Mouse (Mus musculus): ENCODE measurements around the gene Nudt19. TPM values are rescaled to one million over a fixed set of nuclear protein-coding genes. Genes with fewer than 3 reads are reported as not detected.
A peak's percentile ranks its signal among the peaks of the same experiment; 100 is the strongest.

The Nudt19 gene
- polyA plus RNA-seq, 1 experiment from 2014 or later = 113 TPM

- 92% methylated on average over 5 of the region's 5 CpGs for WGBS
- Histone ChIP-seq H3K36me3 (ENCODE audit: control insufficient read depth, insufficient read depth, low read length) (peaks cover 7% of the 10 kb centered on the region), H3K4me3 (ENCODE audit: low read depth, low read length) (no peak overlapping the region), H3K4me2 (ENCODE audit: low read length) (no peak overlapping the region), H3K4me1 (ENCODE audit: control insufficient read depth, insufficient read depth, low read length) (peaks cover 9% of the 10 kb centered on the region), H3K9ac (ENCODE audit: low read length) (no peak overlapping the region), H3K27me3 (replicated peaks; ENCODE audit: control insufficient read depth, insufficient read depth, low read length) (peaks cover 26% of the 10 kb centered on the region), H3K9me3 (replicated peaks; ENCODE audit: control insufficient read depth, low read length) (no peaks in the 10 kb centered on the region), H3K27ac (ENCODE audit: low read depth, low read length) (no peak overlapping the region)
- ATAC-seq (no peak), DNase-seq (ENCODE audit: low spot score) (no peak)
Measured at GRCm38 (mm10) chr7:35587728-35588127, 31.6 kb upstream of the Nudt19 start.

DNA sequence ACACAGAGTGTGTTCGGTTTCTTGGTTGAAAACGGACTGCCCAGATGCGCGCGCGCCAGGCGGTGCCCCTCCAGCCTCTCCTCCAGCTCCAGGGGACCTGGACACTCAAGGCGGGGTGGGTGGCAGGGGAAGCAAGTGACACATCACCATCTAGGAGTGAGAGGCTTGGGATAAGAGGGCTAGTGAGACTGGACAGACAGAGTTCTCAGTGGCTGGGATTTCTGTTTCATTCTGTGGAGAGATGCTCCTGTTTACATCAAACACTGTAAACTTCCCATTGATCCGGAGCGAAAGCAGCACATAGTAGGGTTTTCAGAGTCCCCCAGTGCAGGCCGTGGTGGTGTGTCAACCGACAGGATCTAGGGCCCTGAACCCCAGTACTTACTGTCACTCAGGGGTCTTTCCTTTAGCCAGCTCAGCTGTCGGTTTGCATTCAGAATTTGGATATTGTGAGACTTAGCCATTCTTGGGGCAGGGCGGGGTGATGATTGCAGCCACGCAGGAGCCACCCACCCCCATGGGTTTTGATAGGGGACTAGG, 30.9 kb upstream of the Nudt19 start:
- H3K9ac ChIP-seq (ENCODE audit: low read length) = peak overlapping the region; percentile 76
- peak overlapping the region; percentile 77 for H3K4me3 ChIP-seq (ENCODE audit: low read depth, low read length)
- ATAC-seq (no peak), DNase-seq (ENCODE audit: low spot score) (no peak)
- WGBS = 22% methylated on average over 15 of the region's 15 CpGs
- no peak overlapping the region for H3K27ac ChIP-seq (ENCODE audit: low read depth, low read length)
- peaks cover 9% of the 10 kb centered on the region for H3K4me1 ChIP-seq (ENCODE audit: control insufficient read depth, insufficient read depth, low read length)
- H3K36me3 ChIP-seq (ENCODE audit: control insufficient read depth, insufficient read depth, low read length) = peaks cover 1% of the 10 kb centered on the region; the same call in 1 of the 2 replicates
- H3K4me2 ChIP-seq (ENCODE audit: low read length) = peak overlapping the region; percentile 99
- no peaks in the 10 kb centered on the region for H3K9me3 ChIP-seq (replicated peaks; ENCODE audit: control insufficient read depth, low read length)
- H3K27me3 ChIP-seq (replicated peaks; ENCODE audit: control insufficient read depth, insufficient read depth, low read length) = peaks cover 29% of the 10 kb centered on the region

DNA sequence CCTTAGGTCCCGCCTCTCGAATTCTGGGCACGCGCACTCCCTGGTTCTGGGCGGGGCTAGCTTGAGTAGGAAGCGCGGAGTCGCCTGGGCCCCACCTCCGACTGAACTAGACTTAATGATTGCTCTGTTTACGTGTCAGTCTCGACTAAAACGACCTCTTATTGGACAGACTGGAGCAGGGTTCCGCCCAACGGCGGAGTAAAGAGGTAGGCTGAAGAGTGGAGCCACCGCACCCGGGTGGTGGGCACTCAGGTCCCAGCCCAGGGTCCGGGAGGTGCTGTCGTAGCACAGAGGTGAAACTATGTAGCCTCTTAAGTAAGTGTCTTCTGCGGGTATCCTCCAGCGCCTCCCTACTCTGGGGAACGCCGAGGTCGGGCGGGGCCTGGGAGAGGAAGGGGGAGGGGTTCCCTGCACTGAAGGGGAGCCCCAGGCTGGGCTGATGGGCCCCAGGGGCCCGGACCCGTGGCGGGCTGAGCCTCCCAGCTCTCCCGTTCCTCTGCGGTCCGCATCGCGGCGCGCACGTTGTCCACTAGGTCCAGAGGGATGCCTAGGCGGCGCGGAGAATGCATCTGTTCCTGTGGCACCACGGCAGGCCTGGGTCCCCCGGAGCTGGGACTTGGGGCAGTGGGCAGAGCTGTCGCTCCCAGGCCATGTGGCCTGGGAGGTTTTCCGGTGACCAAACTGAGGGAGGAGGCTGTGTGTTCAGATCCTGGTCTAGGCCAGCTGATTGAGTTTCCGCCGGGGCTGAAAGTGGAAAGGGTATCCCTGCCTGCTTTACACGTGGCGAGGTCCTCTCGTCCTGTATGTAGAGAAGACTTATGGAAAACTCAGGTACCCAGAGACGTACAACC, 30.2 kb upstream of the Nudt19 start, which contains the start of gene Ankrd27:
Gene Ankrd27, plus strand, starts transcription at position 190 of the 851 bp plus-strand sequence.
- Histone ChIP-seq H3K4me1 (ENCODE audit: control insufficient read depth, insufficient read depth, low read length) (peaks cover 9% of the 10 kb centered on the region), H3K4me3 (ENCODE audit: low read depth, low read length) (peak within 1 kb of the TSS; percentile 77), H3K27me3 (replicated peaks; ENCODE audit: control insufficient read depth, insufficient read depth, low read length) (peaks cover 29% of the 10 kb centered on the region), H3K36me3 (ENCODE audit: control insufficient read depth, insufficient read depth, low read length) (no peaks in the 10 kb centered on the region), H3K4me2 (ENCODE audit: low read length) (peak within 1 kb of the TSS; percentile 99), H3K9ac (ENCODE audit: low read length) (peak within 1 kb of the TSS; percentile 76), H3K9me3 (replicated peaks; ENCODE audit: control insufficient read depth, low read length) (no peaks in the 10 kb centered on the region), H3K27ac (ENCODE audit: low read depth, low read length) (no peak within 1 kb of the TSS; the same call in 1 of the 2 replicates)
- ATAC-seq (peak; percentile 99), DNase-seq (ENCODE audit: low spot score) (peak; percentile 98)
- under 1% methylated on average over 49 of the region's 49 CpGs for WGBS

GRCm38 (mm10) chr7:35585191-35586054, 29.3 kb upstream of the Nudt19 start, which contains the start of gene Rgs9bp:
Gene Rgs9bp (minus strand): TSS chr7:35585582.
- under 1% methylated on average over 45 of the region's 45 CpGs for WGBS
- no peak within 1 kb of the TSS; the same call in 1 of the 2 replicates for H3K27ac ChIP-seq (ENCODE audit: low read depth, low read length)

DNA sequence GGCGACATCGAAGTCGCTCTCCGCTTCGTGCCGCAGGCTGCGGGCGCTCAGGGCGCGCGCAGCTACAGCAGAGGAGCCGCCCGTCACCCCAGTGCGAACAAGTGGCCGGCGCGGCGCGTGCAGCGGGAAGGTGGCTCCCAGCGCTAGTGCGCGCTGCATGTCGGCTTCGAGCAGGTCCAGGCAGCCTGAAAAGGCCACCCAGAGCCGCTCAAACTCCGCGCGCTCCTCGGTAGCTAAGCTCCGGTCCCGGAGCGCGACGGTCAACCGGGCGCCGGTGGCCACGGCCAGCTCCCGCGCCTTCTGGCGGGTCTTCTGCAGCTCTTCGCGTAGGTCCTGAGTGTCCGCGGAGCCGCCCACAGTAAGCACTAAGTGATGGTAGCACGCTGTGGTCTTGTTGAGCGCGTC, 28.7 kb upstream of the Nudt19 start:
- WGBS = under 1% methylated on average over 50 of the region's 50 CpGs
- Histone ChIP-seq H3K27me3 (replicated peaks; ENCODE audit: control insufficient read depth, insufficient read depth, low read length) (peaks cover 29% of the 10 kb centered on the region), H3K9me3 (replicated peaks; ENCODE audit: control insufficient read depth, low read length) (no peaks in the 10 kb centered on the region), H3K9ac (ENCODE audit: low read length) (peak overlapping the region; percentile 35), H3K4me2 (ENCODE audit: low read length) (peak overlapping the region; percentile 99), H3K4me3 (ENCODE audit: low read depth, low read length) (peak overlapping the region; percentile 77), H3K36me3 (ENCODE audit: control insufficient read depth, insufficient read depth, low read length) (no peaks in the 10 kb centered on the region), H3K27ac (ENCODE audit: low read depth, low read length) (no peak overlapping the region), H3K4me1 (ENCODE audit: control insufficient read depth, insufficient read depth, low read length) (peaks cover 9% of the 10 kb centered on the region)
- DNase-seq (ENCODE audit: low spot score) = peak; percentile 56
- ATAC-seq = no peak

More at GRCm38 (mm10) chr7:35585191-35586054, 29.3 kb upstream of the Nudt19 start, which contains the start of gene Rgs9bp:
- peak; percentile 44 for DNase-seq (ENCODE audit: low spot score)
- peak; percentile 56 for ATAC-seq
- Histone ChIP-seq H3K36me3 (ENCODE audit: control insufficient read depth, insufficient read depth, low read length) (no peaks in the 10 kb centered on the region), H3K27me3 (replicated peaks; ENCODE audit: control insufficient read depth, insufficient read depth, low read length) (peaks cover 29% of the 10 kb centered on the region), H3K9ac (ENCODE audit: low read length) (peak within 1 kb of the TSS; percentile 76), H3K4me2 (ENCODE audit: low read length) (peak within 1 kb of the TSS; percentile 99), H3K9me3 (replicated peaks; ENCODE audit: control insufficient read depth, low read length) (no peaks in the 10 kb centered on the region), H3K4me1 (ENCODE audit: control insufficient read depth, insufficient read depth, low read length) (peaks cover 9% of the 10 kb centered on the region), H3K4me3 (ENCODE audit: low read depth, low read length) (peak within 1 kb of the TSS; percentile 77)

GRCm38 (mm10) chr7:35584068-35584785, 28.1 kb upstream of the Nudt19 start:
- Histone ChIP-seq H3K36me3 (ENCODE audit: control insufficient read depth, insufficient read depth, low read length) (no peaks in the 10 kb centered on the region), H3K9me3 (replicated peaks; ENCODE audit: control insufficient read depth, low read length) (no peaks in the 10 kb centered on the region), H3K27me3 (replicated peaks; ENCODE audit: control insufficient read depth, insufficient read depth, low read length) (peaks cover 29% of the 10 kb centered on the region), H3K27ac (ENCODE audit: low read depth, low read length) (no peak overlapping the region), H3K4me2 (ENCODE audit: low read length) (peak overlapping the region; percentile 99), H3K9ac (ENCODE audit: low read length) (peak overlapping the region; percentile 35), H3K4me3 (ENCODE audit: low read depth, low read length) (peak overlapping the region; percentile 77), H3K4me1 (ENCODE audit: control insufficient read depth, insufficient read depth, low read length) (peaks cover 9% of the 10 kb centered on the region)
- WGBS = 3% methylated on average over 36 of the region's 36 CpGs
- ATAC-seq = no peak
- no peak for DNase-seq (ENCODE audit: low spot score)

DNA sequence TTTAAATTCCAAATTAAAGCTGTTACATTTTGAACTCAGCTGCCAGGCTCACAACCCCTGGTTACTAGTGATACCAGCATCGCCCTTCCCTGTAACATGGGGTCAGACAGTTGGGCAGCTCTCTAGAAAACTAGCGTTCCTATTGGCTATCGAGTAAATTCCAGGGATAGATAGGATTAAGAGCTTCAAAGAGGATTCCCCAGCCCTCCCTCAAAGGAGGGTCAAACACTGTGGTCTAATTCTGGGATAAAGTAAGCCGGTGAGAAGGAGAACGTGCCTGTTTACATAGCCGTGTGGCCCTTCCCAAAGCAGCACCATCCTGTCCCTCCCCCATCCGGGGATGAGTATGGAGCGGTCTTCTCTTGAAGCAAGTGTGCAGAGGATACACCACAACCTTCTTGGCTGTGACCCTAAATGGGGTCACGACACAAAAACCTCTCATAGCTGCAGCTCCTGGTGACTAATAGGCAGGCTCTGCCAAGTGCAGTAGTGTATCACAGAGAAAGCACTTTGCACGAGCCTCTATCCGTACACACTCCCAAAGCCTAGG, 27.4 kb upstream of the Nudt19 start:
- H3K27me3 ChIP-seq (replicated peaks; ENCODE audit: control insufficient read depth, insufficient read depth, low read length) = peaks cover 29% of the 10 kb centered on the region
- no peak overlapping the region for H3K27ac ChIP-seq (ENCODE audit: low read depth, low read length)
- H3K4me3 ChIP-seq (ENCODE audit: low read depth, low read length) = no peak overlapping the region
- no peaks in the 10 kb centered on the region for H3K9me3 ChIP-seq (replicated peaks; ENCODE audit: control insufficient read depth, low read length)
- WGBS = 8% methylated on average over 11 of the region's 11 CpGs
- no peaks in the 10 kb centered on the region for H3K36me3 ChIP-seq (ENCODE audit: control insufficient read depth, insufficient read depth, low read length)
- no peak overlapping the region for H3K4me2 ChIP-seq (ENCODE audit: low read length)
- no peak overlapping the region for H3K9ac ChIP-seq (ENCODE audit: low read length)
- DNase-seq (ENCODE audit: low spot score) = no peak
- no peak for ATAC-seq
- peaks cover 9% of the 10 kb centered on the region for H3K4me1 ChIP-seq (ENCODE audit: control insufficient read depth, insufficient read depth, low read length)

DNA sequence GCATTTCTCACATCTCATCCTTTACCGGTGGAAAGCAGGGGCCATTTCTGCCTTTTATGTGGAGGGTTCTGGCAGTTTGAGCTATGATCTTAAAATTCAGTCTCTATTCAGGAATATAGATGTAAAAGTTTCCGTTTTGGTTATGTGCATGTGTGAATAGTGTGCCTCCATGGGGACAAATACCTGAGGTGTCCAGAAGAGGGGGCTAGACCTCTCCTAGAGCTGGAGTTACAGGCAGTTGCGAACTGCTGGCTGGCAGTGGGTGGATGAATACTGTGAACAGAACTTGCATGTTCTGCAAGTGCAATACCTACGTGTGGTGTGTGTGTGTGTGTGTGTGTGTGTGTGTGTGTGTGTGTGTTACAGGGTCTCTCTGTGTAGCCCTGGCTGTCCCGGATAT, 26.6 kb upstream of the Nudt19 start:
- DNase-seq (ENCODE audit: low spot score) (no peak), ATAC-seq (no peak)
- 69% methylated on average over 5 of the region's 5 CpGs for WGBS
- H3K9ac ChIP-seq (ENCODE audit: low read length) = no peak overlapping the region
- H3K27ac ChIP-seq (ENCODE audit: low read depth, low read length) = no peak overlapping the region
- no peaks in the 10 kb centered on the region for H3K36me3 ChIP-seq (ENCODE audit: control insufficient read depth, insufficient read depth, low read length)
- H3K4me1 ChIP-seq (ENCODE audit: control insufficient read depth, insufficient read depth, low read length) = peaks cover 9% of the 10 kb centered on the region
- no peak overlapping the region for H3K4me2 ChIP-seq (ENCODE audit: low read length)
- no peaks in the 10 kb centered on the region for H3K9me3 ChIP-seq (replicated peaks; ENCODE audit: control insufficient read depth, low read length)
- H3K4me3 ChIP-seq (ENCODE audit: low read depth, low read length) = no peak overlapping the region
- peaks cover 29% of the 10 kb centered on the region for H3K27me3 ChIP-seq (replicated peaks; ENCODE audit: control insufficient read depth, insufficient read depth, low read length)

All from forebrain, embryonic 14.5 days (tissue).